Mouse (Mus musculus): ENCODE measurements at regions not wholly inside any gene's neighbourhood (a gene's known extent, or its start where the extent isn't known, plus 50 kb on each side); places are given as distances from the start of the nearest gene placed in this dataset.

GRCm38 (mm10) chr12:16232051-16232450 lies 378.7 kb downstream of the Lpin1 start:
- H3K4me1 ChIP-seq (ENCODE audit: control insufficient read depth, insufficient read depth, low read length), result no peaks in the 10 kb centered on the region
- H3K9me3 ChIP-seq (ENCODE audit: control insufficient read depth, low read length), result no peaks in the 10 kb centered on the region
- WGBS, result 73% methylated on average over 2 of the region's 2 CpGs
- ATAC-seq (ENCODE audit: low read depth), result no peak
- no peak overlapping the region for H3K9ac ChIP-seq (replicated peaks; ENCODE audit: low read depth, low read length)
- no peak overlapping the region for H3K4me3 ChIP-seq (ENCODE audit: low read depth, low read length)
- H3K36me3 ChIP-seq (ENCODE audit: control insufficient read depth, insufficient read depth, low read length), result no peaks in the 10 kb centered on the region
- H3K4me2 ChIP-seq (ENCODE audit: low read depth, low read length), result no peak overlapping the region
- no peaks in the 10 kb centered on the region for H3K27me3 ChIP-seq (ENCODE audit: control insufficient read depth, insufficient read depth, low read length)
- no peak overlapping the region for H3K27ac ChIP-seq (ENCODE audit: low read depth, low read length)

DNA sequence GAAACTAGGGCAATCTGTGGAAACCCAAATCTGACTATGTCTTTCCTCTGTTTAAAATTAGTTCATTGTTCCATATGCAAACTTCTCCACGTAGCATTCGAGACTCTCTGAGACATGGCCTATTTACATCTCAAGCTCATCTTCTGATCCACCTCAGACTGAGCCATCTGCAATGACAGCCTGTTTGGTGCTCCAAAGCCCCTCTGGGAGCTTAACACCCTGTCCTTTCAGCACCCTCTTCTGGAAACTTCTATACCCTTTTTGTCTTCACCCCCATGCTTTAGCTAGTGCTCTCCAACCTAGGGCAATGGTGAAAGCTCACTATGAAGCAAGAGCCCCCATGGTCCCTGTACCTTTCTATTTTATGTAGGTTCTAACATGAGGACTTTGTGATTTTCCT lies 379.7 kb downstream of the Lpin1 start:
- Histone ChIP-seq H3K9ac (replicated peaks; ENCODE audit: low read depth, low read length) (no peak overlapping the region), H3K4me3 (ENCODE audit: low read depth, low read length) (no peak overlapping the region), H3K27me3 (ENCODE audit: control insufficient read depth, insufficient read depth, low read length) (no peaks in the 10 kb centered on the region), H3K9me3 (ENCODE audit: control insufficient read depth, low read length) (no peaks in the 10 kb centered on the region), H3K4me1 (ENCODE audit: control insufficient read depth, insufficient read depth, low read length) (no peaks in the 10 kb centered on the region), H3K27ac (ENCODE audit: low read depth, low read length) (no peak overlapping the region), H3K4me2 (ENCODE audit: low read depth, low read length) (no peak overlapping the region), H3K36me3 (ENCODE audit: control insufficient read depth, insufficient read depth, low read length) (no peaks in the 10 kb centered on the region)
- 86% methylated on average over 2 of the region's 2 CpGs for WGBS
- ATAC-seq (ENCODE audit: low read depth), result no peak

GRCm38 (mm10) chr12:16225428-16225827 lies 385.3 kb downstream of the Lpin1 start:
- H3K4me3 ChIP-seq (ENCODE audit: low read depth, low read length), result no peak overlapping the region
- no peaks in the 10 kb centered on the region for H3K36me3 ChIP-seq (ENCODE audit: control insufficient read depth, insufficient read depth, low read length)
- WGBS, result 88% methylated on average over 2 of the region's 2 CpGs
- H3K9ac ChIP-seq (replicated peaks; ENCODE audit: low read depth, low read length), result no peak overlapping the region
- no peak for ATAC-seq (ENCODE audit: low read depth)
- H3K9me3 ChIP-seq (ENCODE audit: control insufficient read depth, low read length), result no peaks in the 10 kb centered on the region
- no peaks in the 10 kb centered on the region for H3K4me1 ChIP-seq (ENCODE audit: control insufficient read depth, insufficient read depth, low read length)
- no peak overlapping the region for H3K4me2 ChIP-seq (ENCODE audit: low read depth, low read length)
- H3K27me3 ChIP-seq (ENCODE audit: control insufficient read depth, insufficient read depth, low read length), result no peaks in the 10 kb centered on the region
- H3K27ac ChIP-seq (ENCODE audit: low read depth, low read length), result no peak overlapping the region

GRCm38 (mm10) chr12:16222836-16223450 lies 387.8 kb downstream of the Lpin1 start:
- H3K9me3 ChIP-seq (ENCODE audit: control insufficient read depth, low read length), result no peaks in the 10 kb centered on the region
- no peaks in the 10 kb centered on the region for H3K36me3 ChIP-seq (ENCODE audit: control insufficient read depth, insufficient read depth, low read length)
- no peak for ATAC-seq (ENCODE audit: low read depth)
- H3K9ac ChIP-seq (replicated peaks; ENCODE audit: low read depth, low read length), result no peak overlapping the region
- no peak overlapping the region for H3K4me2 ChIP-seq (ENCODE audit: low read depth, low read length)
- no peaks in the 10 kb centered on the region for H3K4me1 ChIP-seq (ENCODE audit: control insufficient read depth, insufficient read depth, low read length)
- no peaks in the 10 kb centered on the region for H3K27me3 ChIP-seq (ENCODE audit: control insufficient read depth, insufficient read depth, low read length)
- no peak overlapping the region for H3K4me3 ChIP-seq (ENCODE audit: low read depth, low read length)
- WGBS, result 70% methylated on average over 9 of the region's 9 CpGs
- no peak overlapping the region for H3K27ac ChIP-seq (ENCODE audit: low read depth, low read length)

GRCm38 (mm10) chr12:16222205-16222604 lies 388.6 kb downstream of the Lpin1 start:
- H3K36me3 ChIP-seq (ENCODE audit: control insufficient read depth, insufficient read depth, low read length), result no peaks in the 10 kb centered on the region
- no peak overlapping the region for H3K9ac ChIP-seq (replicated peaks; ENCODE audit: low read depth, low read length)
- H3K9me3 ChIP-seq (ENCODE audit: control insufficient read depth, low read length), result no peaks in the 10 kb centered on the region
- no peaks in the 10 kb centered on the region for H3K27me3 ChIP-seq (ENCODE audit: control insufficient read depth, insufficient read depth, low read length)
- H3K4me3 ChIP-seq (ENCODE audit: low read depth, low read length), result no peak overlapping the region
- no peak overlapping the region for H3K4me2 ChIP-seq (ENCODE audit: low read depth, low read length)
- no peak for ATAC-seq (ENCODE audit: low read depth)
- H3K27ac ChIP-seq (ENCODE audit: low read depth, low read length), result no peak overlapping the region
- H3K4me1 ChIP-seq (ENCODE audit: control insufficient read depth, insufficient read depth, low read length), result no peaks in the 10 kb centered on the region

GRCm38 (mm10) chr12:16221142-16221541 lies 389.6 kb downstream of the Lpin1 start:
- Histone ChIP-seq H3K36me3 (ENCODE audit: control insufficient read depth, insufficient read depth, low read length) (no peaks in the 10 kb centered on the region), H3K4me1 (ENCODE audit: control insufficient read depth, insufficient read depth, low read length) (no peaks in the 10 kb centered on the region), H3K9ac (replicated peaks; ENCODE audit: low read depth, low read length) (no peak overlapping the region), H3K4me3 (ENCODE audit: low read depth, low read length) (no peak overlapping the region), H3K27me3 (ENCODE audit: control insufficient read depth, insufficient read depth, low read length) (no peaks in the 10 kb centered on the region), H3K9me3 (ENCODE audit: control insufficient read depth, low read length) (no peaks in the 10 kb centered on the region), H3K4me2 (ENCODE audit: low read depth, low read length) (no peak overlapping the region), H3K27ac (ENCODE audit: low read depth, low read length) (no peak overlapping the region)
- ATAC-seq (ENCODE audit: low read depth), result no peak
- 80% methylated on average over 1 of the region's 1 CpGs for WGBS

GRCm38 (mm10) chr12:16220561-16220960 lies 390.2 kb downstream of the Lpin1 start:
- Histone ChIP-seq H3K27ac (ENCODE audit: low read depth, low read length) (no peak overlapping the region), H3K4me2 (ENCODE audit: low read depth, low read length) (no peak overlapping the region), H3K4me1 (ENCODE audit: control insufficient read depth, insufficient read depth, low read length) (no peaks in the 10 kb centered on the region), H3K27me3 (ENCODE audit: control insufficient read depth, insufficient read depth, low read length) (no peaks in the 10 kb centered on the region), H3K9ac (replicated peaks; ENCODE audit: low read depth, low read length) (no peak overlapping the region), H3K36me3 (ENCODE audit: control insufficient read depth, insufficient read depth, low read length) (no peaks in the 10 kb centered on the region), H3K4me3 (ENCODE audit: low read depth, low read length) (no peak overlapping the region), H3K9me3 (ENCODE audit: control insufficient read depth, low read length) (no peaks in the 10 kb centered on the region)
- ATAC-seq (ENCODE audit: low read depth), result no peak
- 92% methylated on average over 3 of the region's 3 CpGs for WGBS

DNA sequence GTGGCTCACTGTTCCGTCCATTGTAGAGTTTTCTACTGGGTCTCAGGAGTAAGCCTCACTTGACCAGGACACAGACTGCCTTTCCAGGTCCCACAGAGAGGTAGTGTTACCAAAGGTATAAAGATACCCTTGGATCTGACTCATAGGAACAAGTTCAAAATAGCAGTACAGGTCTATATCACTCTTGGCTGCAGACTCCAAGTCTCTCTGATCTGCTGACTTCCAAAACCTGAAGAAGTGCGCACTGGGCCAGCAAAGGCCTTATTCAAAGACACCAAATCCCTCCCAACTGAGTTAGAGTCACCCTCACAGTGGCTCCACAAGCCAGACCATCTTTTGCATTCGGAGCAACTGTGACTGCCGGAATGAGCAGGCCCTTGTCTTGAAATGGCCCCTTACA lies 391.9 kb downstream of the Lpin1 start:
- 93% methylated on average over 4 of the region's 4 CpGs for WGBS
- no peak for ATAC-seq (ENCODE audit: low read depth)

DNA sequence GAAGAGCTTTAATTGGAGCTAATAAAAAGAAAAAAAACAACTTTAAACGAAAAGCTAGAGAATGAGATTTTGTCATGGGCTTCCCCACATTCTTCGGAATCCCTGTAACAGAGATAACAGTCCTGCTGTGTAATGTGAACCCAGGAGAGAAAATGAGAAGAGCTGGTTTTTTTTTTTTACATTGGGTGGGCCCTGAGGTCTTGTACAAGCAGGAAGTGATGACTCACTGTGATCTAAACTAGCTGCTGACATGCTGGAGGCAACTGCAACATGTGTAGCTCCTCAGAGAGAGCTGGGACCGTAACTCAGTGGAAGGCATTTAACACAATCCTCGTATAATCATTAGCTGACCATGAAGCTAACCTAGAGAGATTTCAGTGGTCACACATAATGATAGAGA lies 393.8 kb upstream of the Trib2 start:
- ATAC-seq (ENCODE audit: low read depth), result no peak
- no peaks in the 10 kb centered on the region for H3K27me3 ChIP-seq (ENCODE audit: control insufficient read depth, insufficient read depth, low read length)
- no peak overlapping the region for H3K4me3 ChIP-seq (ENCODE audit: low read depth, low read length)
- no peaks in the 10 kb centered on the region for H3K4me1 ChIP-seq (ENCODE audit: control insufficient read depth, insufficient read depth, low read length)
- H3K9ac ChIP-seq (replicated peaks; ENCODE audit: low read depth, low read length), result no peak overlapping the region
- 79% methylated on average over 4 of the region's 4 CpGs for WGBS
- H3K36me3 ChIP-seq (ENCODE audit: control insufficient read depth, insufficient read depth, low read length), result no peaks in the 10 kb centered on the region
- H3K4me2 ChIP-seq (ENCODE audit: low read depth, low read length), result no peak overlapping the region
- H3K27ac ChIP-seq (ENCODE audit: low read depth, low read length), result no peak overlapping the region
- no peaks in the 10 kb centered on the region for H3K9me3 ChIP-seq (ENCODE audit: control insufficient read depth, low read length)

More for the DNA sequence above, 391.9 kb downstream of the Lpin1 start:
- Histone ChIP-seq H3K27ac (ENCODE audit: low read depth, low read length) (no peak overlapping the region), H3K4me2 (ENCODE audit: low read depth, low read length) (no peak overlapping the region), H3K9me3 (ENCODE audit: control insufficient read depth, low read length) (no peaks in the 10 kb centered on the region), H3K27me3 (ENCODE audit: control insufficient read depth, insufficient read depth, low read length) (no peaks in the 10 kb centered on the region), H3K9ac (replicated peaks; ENCODE audit: low read depth, low read length) (no peak overlapping the region), H3K4me1 (ENCODE audit: control insufficient read depth, insufficient read depth, low read length) (no peaks in the 10 kb centered on the region), H3K4me3 (ENCODE audit: low read depth, low read length) (no peak overlapping the region), H3K36me3 (ENCODE audit: control insufficient read depth, insufficient read depth, low read length) (no peaks in the 10 kb centered on the region)

Measured in neural tube, embryonic 14.5 days (tissue).